Mouse (Mus musculus) spleen, adult 18-20 months (tissue): ENCODE data around the gene D630039A03Rik.
"Not testable (repeated sequence)": the region's sequence is repeated elsewhere in the genome, so short reads cannot be mapped to it uniquely, and the experiment has no call there.

Experiments
- DNase-seq, 2 experiments: peaks; one replicate each; pipeline ENCODE4 v3.0.0; 2022; ENCODE audit warnings: mixed read lengths in 2 of 2

Gene D630039A03Rik

GRCm38 (mm10) chr4:57924556-57925071 lies 8.5 kb upstream of the D630039A03Rik start:
- no peak for DNase-seq

DNA sequence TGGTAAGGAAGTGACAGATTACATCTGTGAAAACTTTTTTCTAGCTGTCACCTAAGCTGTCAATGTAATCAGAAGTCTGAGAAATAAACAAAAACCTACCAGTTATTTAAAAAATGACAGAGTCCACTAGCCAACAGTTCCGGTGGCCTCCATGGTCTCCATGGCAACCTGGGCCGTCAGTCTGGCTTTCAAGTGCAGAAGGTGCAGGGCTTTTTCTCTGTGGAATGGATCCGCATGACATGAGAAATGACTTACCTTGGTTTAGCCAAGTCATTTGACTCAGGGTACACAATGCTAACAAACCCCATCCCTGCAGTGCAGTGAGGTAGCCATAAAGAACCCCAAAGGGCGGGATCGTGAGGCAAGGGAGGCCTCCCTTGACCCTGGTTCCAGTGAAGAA lies 6.1 kb upstream of the D630039A03Rik start:
- DNase-seq = no peak

DNA sequence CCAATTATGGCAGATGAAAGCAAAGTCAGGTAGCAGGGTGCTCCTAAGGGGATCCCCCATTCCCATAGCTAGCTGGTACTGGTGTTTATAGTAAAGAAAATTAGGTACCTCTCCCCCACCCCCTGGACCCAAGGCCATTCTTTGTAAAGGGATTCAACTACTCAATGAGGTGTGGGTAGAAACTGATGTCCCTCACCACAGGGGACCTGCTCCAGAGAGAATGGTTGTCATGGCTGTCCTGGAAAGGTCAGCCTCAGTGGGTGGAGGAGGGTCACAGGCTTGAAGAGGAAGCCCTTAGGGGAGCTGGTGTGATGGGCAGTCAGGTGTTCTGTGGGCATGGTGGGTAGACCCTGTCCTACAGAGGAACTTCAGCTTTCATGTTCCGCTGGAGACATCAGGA lies 4.4 kb upstream of the D630039A03Rik start:
- no peak for DNase-seq

GRCm38 (mm10) chr4:57919494-57920423 lies 3.7 kb upstream of the D630039A03Rik start:
- DNase-seq = no peak

DNA sequence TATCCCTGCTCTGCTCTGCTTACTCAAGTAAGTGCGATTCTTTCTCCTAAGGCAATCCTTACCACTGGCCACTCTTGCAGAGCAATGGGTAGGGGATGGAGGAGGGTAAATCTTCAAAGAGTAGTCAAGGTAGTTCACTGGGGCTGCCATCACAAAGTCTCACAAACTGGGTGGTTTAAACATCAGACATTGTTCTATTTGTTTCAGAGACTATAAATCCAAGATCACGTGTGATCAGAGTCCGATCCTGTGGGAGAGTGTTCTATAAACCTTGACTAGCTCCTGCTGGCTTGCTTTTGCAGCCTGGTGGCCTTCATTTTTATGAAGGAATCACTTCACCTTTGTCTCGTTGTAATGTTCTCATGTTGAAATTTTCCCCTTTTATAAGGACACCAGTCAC lies 614 bp upstream of the D630039A03Rik start:
- DNase-seq = no peak

DNA sequence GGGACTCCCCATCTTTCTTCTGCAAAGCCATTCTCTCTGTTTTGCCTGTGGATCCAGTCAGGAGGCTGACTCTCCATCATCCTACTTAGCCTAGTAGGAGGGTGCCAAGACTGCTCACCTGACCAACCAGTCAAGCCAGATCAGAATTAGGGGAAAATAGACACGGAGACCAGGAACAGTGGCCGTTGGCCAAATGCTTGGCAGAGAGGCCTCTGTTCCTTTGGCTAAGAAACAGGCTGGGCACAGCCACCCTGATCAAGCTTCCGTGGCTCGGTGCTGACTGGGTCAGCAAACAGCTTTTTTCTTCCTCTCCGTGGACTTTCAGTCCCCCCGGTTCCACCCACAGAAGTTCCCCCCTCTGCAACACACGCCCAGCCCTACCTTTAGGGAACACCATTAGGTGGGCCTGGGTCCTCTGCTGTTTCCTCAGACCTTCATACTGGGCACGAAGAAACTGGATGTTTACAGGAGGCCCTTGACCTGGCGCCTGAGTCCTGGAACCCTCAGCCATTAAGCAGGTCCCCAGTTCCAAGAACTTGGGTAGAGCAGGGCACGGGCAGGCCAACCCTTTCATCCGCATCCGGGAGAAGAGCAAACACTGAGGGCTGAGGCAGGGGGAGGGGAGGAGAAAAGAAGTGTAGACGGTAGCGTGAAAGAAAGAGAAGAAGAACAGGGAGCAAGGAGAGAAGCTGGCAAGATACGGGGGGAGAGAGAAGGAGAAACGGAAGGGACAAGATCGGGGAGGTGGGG lies 706 bp downstream of the D630039A03Rik start:
- DNase-seq = no peak

DNA sequence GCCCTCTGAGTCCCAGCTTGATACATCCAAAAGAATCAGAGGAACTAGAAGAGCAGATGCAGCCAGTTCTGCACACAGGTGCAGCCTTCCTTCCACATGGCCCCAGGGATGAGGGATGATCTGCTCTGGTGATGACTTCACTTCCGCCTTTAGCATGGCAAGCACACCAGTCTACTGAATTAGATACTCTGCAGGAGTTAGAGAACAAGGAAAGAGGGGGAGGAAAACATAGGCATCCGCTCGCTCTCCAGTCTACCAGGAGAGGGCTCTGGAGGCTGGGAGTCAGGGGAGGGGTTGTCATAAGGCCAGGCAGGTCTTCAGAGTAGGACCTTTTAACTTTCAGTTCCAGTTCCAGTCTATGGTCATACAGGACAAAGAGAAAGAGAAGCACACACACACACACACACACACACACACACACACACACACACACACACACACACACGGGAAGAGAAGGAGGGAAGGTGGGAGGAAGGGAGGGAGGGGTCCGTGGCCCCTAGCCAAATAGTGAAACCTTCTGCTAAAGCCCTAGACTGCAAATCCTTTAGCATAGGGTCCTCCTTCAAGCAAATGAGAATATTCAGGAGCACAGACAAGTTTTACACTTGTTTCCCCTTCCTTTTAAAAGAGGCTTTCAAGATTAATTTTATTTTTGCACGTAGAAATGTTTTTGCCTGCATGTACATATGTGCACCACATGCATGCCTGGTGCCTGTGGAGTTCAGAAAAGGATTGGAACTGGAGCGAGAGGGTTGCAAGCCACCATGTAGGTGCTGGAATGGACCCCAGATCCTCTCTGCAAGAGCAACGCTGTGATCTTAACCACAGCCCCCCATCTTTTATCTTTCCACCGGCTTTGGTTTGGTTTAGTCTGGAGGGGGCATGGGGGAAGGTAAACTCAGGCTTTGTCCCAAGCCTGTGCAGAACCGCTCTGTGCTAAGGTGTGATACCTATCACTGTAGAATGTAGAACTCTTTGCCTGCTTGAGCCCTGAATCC lies 1.6 kb downstream of the D630039A03Rik start:
- no peak for DNase-seq

- no peak for DNase-seq
These were observed 3.1 kb downstream of the D630039A03Rik start for GRCm38 (mm10) chr4:57913021-57913420.

- DNase-seq = no peak
These were observed 7.2 kb downstream of the D630039A03Rik start for GRCm38 (mm10) chr4:57908860-57909259.

GRCm38 (mm10) chr4:57906708-57907107 lies 9.4 kb downstream of the D630039A03Rik start:
- no peak for DNase-seq

DNA sequence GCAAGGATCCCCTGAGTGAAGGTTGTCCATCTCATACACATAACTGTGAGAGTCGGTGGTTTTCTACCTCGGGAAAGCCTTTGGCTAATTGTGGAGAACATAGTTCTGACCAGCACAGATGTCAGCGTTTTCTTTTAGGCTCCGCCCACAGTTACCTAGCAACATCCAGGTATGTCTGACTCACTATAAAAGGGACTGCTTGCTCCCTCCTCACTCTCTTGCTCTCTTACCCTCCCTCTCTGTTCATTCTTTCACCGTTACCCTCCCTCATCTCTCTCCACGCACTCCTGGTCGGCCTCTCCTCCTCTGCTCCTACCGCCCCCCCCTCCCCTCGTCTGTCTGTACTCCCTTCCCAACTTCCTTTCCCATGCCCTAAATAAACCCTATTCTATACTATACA lies 11.5 kb downstream of the D630039A03Rik start:
- no peak for DNase-seq

- peak; percentile 36 to 68 for DNase-seq
These were observed 11.9 kb downstream of the D630039A03Rik start for GRCm38 (mm10) chr4:57904211-57904610.

DNA sequence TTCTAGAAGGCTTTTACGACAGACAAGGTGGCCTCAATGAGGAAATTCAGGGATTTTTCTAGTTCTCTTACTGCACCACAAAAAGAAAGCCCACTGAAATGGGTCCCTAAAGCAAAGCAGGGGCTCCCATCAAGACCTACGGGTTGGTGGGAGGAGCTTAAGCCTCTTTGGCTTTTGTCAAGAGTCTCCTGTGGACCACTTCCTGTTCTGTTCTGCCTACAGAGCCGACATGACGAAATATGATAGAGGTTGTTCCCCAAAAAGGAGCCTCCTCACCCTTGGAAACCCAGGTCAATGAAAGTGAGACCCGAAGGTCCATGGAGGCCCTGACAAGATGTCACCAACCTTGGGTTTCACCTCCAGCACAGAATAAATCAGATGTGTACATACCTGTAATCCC lies 13.5 kb downstream of the D630039A03Rik start:
- DNase-seq = no peak

- peak in 1 of 2 experiments; percentile 46 for DNase-seq
These were observed 14.9 kb downstream of the D630039A03Rik start for GRCm38 (mm10) chr4:57901210-57901609.

GRCm38 (mm10) chr4:57896631-57897030 lies 19.5 kb downstream of the D630039A03Rik start:
- DNase-seq = no peak

DNA sequence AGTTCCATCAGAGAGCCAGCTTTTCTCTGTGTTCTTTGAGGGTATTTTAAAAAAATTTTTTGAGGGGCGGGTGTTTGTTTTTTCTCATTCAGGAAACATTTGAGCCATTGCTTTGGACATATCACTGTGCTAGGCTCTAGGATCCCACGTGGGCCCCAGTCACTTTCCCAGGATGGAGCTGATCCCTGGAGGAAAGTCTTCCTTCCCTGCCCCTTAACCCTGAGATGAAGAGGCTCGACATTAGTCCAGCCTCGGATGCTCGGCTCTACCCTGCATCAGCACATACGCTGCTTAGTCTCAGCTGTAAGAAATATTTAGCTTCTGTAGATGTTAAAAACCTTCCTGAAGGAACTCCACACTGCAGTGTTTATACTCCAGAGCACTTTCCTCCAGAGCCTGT lies 20.2 kb downstream of the D630039A03Rik start:
- no peak for DNase-seq

DNA sequence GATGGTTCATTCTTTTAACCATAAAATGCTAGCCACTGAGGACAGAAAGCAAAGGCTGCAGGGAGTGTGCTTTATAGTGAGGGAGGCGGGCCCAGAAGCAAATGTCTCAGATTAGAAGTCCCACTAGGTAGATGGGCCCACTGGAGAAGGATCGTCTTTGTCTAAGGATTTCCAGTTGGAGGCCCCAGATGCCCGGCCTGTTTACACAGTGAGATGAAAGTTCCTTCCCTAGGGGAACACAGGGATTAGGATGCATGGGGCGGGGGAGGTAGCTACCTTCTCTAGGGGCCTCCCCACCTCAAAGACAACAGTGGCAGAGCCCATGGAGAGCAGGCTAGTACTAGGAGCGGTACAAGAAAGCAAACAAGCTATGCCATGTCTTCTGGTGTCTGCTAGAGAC lies 21.0 kb downstream of the D630039A03Rik start:
- no peak for DNase-seq

DNA sequence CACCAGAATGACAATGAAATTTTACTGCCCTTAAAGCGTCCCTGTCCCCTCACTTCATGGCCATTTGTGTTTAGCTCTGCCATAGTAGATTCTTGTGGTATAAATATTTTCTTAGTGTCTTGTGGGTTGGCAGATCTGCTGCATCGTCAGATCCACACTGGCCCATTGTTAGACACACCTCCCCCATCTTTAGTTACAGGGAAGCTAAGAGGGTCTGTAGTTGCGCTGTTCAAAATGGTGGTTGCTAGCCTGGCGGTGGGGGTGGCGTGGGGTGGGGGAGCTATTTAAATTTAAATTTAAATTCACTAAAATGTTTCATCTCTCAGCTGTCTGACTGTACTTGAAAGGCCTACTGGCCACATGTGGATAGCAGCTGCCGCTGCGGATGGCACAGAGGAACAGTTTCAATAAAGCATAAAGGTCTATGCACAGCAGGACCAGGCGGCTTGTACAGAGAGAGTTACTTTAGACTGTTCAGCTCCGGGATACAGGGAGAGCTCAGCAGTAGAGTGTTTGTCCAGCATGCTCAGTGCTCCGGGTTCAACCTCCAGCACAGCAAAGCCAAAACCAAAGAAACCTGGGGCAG lies 24.0 kb downstream of the D630039A03Rik start:
- no peak for DNase-seq

- DNase-seq = no peak
These were observed 26.3 kb downstream of the D630039A03Rik start for GRCm38 (mm10) chr4:57889773-57890172.

- not testable (repeated sequence) for DNase-seq
These were observed 27.1 kb downstream of the D630039A03Rik start for GRCm38 (mm10) chr4:57888978-57889377.

DNA sequence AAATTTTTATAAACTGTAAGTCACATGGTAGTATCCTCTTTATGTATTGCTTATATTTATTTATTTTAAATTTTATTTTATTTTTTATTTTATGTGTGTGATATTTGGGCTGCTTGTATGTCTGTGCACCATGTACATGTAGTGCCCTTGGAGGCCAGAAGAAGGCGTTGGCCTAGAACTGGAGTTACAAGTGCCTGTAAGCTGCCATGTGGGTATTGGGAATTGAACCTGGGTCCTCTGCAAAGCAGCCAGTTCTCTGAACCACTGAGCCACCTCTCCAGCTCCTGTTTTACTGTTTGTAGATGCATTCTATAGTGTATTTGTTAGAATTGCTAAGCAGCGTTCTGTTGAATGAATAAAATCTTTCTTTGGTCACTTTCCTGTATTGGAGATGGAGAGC lies 27.9 kb downstream of the D630039A03Rik start:
- DNase-seq = no peak

- DNase-seq = no peak
These were observed 29.2 kb downstream of the D630039A03Rik start for GRCm38 (mm10) chr4:57886888-57887230.
